Mouse (Mus musculus): ENCODE data around the gene Serpina7. TPM values are rescaled to one million over a fixed set of nuclear protein-coding genes. Genes with fewer than 3 reads are reported as not detected.

The Serpina7 gene
- polyA plus RNA-seq, 1 experiment from 2014 or later, result not detected

GRCm38 (mm10) chrX:139037666-139038065 lies 47.4 kb downstream of the Serpina7 start:
- no peak overlapping the region for H3K4me2 ChIP-seq (replicated peaks)
- H3K9ac ChIP-seq, result no peak overlapping the region
- no peak for ATAC-seq (ENCODE audit: low FRiP score)
- H3K9me3 ChIP-seq (ENCODE audit: control insufficient read depth, low read length), result no peaks in the 10 kb centered on the region
- 100% methylated on average over 1 of the region's 1 CpGs for WGBS
- no peaks in the 10 kb centered on the region for H3K27me3 ChIP-seq (ENCODE audit: control insufficient read depth, insufficient read depth, low read length)
- no peak overlapping the region for H3K4me3 ChIP-seq (replicated peaks; ENCODE audit: low read length)
- no peak for DNase-seq (ENCODE audit: low spot score)
- H3K36me3 ChIP-seq (replicated peaks; ENCODE audit: control insufficient read depth, insufficient read depth), result no peaks in the 10 kb centered on the region
- no peaks in the 10 kb centered on the region for H3K4me1 ChIP-seq (replicated peaks; ENCODE audit: control insufficient read depth, insufficient read depth, low read length)
- no peak overlapping the region for H3K27ac ChIP-seq

Other genes starting within 250 kb of the Serpina7 start
- 0.87 and 1.5 TPM in 2 replicates for gene Nrk, start 170.8 kb downstream of the Serpina7 start, polyA plus RNA-seq (2014; fragmentation: Nextera tagmentation; extraction: Ambion mirVana)
- not detected in 2 replicates for gene 4930513O06Rik, start 1.0 kb upstream of the Serpina7 start, polyA plus RNA-seq (2014; fragmentation: Nextera tagmentation; extraction: Ambion mirVana)
- not detected in 2 replicates for gene 4933428M09Rik, start 94.0 kb upstream of the Serpina7 start, polyA plus RNA-seq (2014; fragmentation: Nextera tagmentation; extraction: Ambion mirVana)
- gene Mum1l1, start 124.8 kb upstream of the Serpina7 start, polyA plus RNA-seq (2014; fragmentation: Nextera tagmentation; extraction: Ambion mirVana), result 12.1 and 14.3 TPM in 2 replicates
- gene Trap1a, start 248.4 kb upstream of the Serpina7 start, polyA plus RNA-seq (2014; fragmentation: Nextera tagmentation; extraction: Ambion mirVana), result not detected in 2 replicates